Mouse (Mus musculus): Measurements from ENCODE around the gene Vmn2r8. TPM values are rescaled to one million over a fixed set of nuclear protein-coding genes. Genes with fewer than 3 reads are reported as not detected.

Gene Vmn2r8
- polyA plus RNA-seq, 1 experiment: not detected

DNA sequence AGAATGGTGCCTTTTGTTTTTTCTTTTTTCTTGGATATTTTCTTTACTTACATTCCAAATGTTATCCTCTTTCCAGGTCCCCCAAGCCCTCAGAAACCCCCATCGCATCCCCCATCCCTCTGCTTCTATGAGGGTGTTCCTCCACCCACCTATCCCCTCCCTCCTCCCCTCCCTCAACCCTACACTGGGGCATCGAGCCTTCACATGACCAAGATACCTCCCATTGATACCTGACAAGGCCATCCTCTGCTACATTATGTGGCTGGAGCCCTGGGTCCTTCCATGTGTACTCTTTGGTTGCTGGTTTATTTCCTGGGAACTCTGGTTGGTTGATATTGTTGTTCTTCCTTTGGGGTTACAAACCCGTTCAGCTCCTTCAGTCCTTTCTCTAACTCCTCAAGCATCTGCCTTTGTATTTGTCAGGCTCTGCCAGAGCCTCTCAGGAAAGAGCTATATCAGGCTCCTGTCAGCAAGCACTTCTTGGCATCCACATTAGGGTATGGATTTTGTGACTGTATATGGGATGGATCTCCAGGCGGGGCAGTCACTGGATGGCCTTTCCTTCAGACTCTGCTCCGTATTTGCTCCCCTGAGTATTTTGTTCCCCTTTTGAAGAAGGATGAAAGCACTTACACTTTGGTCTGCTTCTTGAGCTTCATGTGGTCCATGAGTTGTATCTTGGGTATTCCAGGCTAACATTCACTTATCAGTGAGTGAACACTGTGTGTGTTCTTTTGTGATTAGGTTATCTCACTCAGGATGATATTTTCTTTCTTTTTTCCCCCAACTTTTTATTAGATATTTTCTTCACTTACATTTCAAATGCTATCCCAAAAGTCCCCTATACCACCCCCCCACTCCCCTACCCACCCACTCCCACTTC, 58.1 kb downstream of the Vmn2r8 start:
- Histone ChIP-seq H3K4me1 (ENCODE audit: control insufficient read depth, insufficient read depth, low read length) (no peaks in the 10 kb centered on the region), H3K4me3 (ENCODE audit: insufficient read depth, low read length) (no peak overlapping the region), H3K27ac (ENCODE audit: insufficient read depth, low read length) (no peak overlapping the region)
- TF ChIP-seq CTCF (IDR thresholded peaks at IDR 0.05; ENCODE audit: extremely low read depth, insufficient read depth, low read length) (no peak), POLR2A (IDR thresholded peaks at IDR 0.05; ENCODE audit: extremely low read depth, insufficient read depth, low read length) (no peak)

DNA sequence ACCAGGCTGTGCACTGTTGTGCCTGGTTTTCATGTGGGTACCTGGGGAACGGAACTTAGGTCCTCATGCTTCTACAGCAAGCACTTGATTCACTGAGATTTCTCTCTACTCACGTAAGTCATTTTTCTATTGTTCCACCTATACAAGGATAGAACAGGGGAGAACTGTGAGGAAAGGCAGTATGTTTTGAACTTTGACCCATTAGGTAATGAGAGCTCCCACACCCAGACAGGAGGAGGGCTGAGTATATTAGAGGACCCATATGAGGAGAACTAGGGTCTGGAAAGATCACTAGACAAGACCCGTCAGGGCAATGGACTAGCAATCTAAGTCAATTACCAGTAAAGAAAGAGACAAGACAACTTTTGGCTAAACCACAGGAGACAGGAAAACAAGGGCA, 64.0 kb downstream of the Vmn2r8 start:
- H3K4me1 ChIP-seq (ENCODE audit: control insufficient read depth, insufficient read depth, low read length): no peaks in the 10 kb centered on the region

DNA sequence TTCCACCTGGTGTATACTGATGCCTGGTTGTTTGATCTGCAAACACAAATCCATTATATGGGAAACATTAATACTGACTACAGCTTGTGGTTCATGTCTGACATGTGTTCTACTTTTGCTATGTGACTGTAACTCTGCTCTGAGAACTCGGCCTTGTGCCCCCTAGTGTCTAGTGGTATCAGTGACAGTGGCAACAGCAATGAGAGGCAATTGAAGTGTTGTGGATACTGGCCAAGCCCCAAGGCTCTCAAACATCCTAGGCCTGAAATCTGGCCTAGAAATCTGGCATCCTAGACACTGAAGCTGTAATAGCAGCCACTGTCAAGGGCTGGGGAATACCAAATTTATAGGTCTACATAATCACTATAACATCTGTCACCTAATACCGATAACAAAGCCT, 64.8 kb downstream of the Vmn2r8 start:
- H3K27ac ChIP-seq (ENCODE audit: insufficient read depth, low read length): no peak overlapping the region
- no peak overlapping the region for H3K4me3 ChIP-seq (ENCODE audit: insufficient read depth, low read length)
- no peaks in the 10 kb centered on the region for H3K4me1 ChIP-seq (ENCODE audit: control insufficient read depth, insufficient read depth, low read length)
- TF ChIP-seq CTCF (IDR thresholded peaks at IDR 0.05; ENCODE audit: extremely low read depth, insufficient read depth, low read length) (no peak), POLR2A (IDR thresholded peaks at IDR 0.05; ENCODE audit: extremely low read depth, insufficient read depth, low read length) (no peak)

More for the DNA sequence above, 64.0 kb downstream of the Vmn2r8 start:
- TF ChIP-seq POLR2A (IDR thresholded peaks at IDR 0.05; ENCODE audit: extremely low read depth, insufficient read depth, low read length): no peak
- Histone ChIP-seq H3K27ac (ENCODE audit: insufficient read depth, low read length) (no peak overlapping the region), H3K4me3 (ENCODE audit: insufficient read depth, low read length) (no peak overlapping the region)

DNA sequence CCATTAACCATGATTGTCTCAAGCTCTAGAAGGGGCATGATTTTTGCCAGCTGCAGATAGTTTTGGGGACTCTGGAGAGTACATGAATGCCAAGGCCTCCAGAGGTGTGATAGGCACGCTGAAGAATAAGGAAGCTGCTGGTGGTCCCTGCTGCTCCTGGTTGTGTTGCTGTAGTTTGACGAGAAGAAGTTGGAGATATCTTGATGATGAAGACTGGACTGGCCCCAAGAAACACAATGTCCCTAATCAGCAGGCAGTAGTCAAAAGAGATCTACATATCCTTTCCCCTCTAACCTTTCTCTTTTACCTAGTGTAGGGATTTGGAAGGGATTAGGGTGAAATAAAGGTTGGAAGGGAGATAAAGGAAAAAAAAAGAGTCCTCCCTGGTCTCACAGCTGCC, 66.1 kb downstream of the Vmn2r8 start:
- no peak for TF ChIP-seq POLR2A (IDR thresholded peaks at IDR 0.05; ENCODE audit: extremely low read depth, insufficient read depth, low read length)
- TF ChIP-seq CTCF (IDR thresholded peaks at IDR 0.05; ENCODE audit: extremely low read depth, insufficient read depth, low read length): no peak
- H3K4me1 ChIP-seq (ENCODE audit: control insufficient read depth, insufficient read depth, low read length): no peaks in the 10 kb centered on the region
- H3K4me3 ChIP-seq (ENCODE audit: insufficient read depth, low read length): no peak overlapping the region
- no peak overlapping the region for H3K27ac ChIP-seq (ENCODE audit: insufficient read depth, low read length)

DNA sequence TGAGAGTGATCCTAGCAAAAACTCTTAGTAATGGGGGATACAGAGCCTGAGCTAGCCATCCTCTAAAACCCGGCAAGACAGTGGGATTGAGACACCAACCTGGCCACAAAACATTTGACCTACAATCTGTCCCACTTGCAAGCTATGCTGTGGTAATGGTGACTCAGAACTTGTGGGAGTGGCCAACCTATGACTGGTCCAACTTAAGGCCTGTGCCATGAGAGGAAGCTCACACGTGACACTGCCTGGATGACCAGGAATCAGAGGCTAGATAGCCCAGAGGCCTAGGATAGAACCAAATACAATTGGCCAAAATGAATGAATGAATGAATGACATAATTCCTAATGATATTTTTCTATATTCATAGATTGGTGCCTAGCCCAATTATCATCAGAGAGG, 66.8 kb downstream of the Vmn2r8 start:
- no peaks in the 10 kb centered on the region for H3K4me1 ChIP-seq (ENCODE audit: control insufficient read depth, insufficient read depth, low read length)
- no peak overlapping the region for H3K4me3 ChIP-seq (ENCODE audit: insufficient read depth, low read length)
- TF ChIP-seq POLR2A (IDR thresholded peaks at IDR 0.05; ENCODE audit: extremely low read depth, insufficient read depth, low read length): no peak
- no peak for TF ChIP-seq CTCF (IDR thresholded peaks at IDR 0.05; ENCODE audit: extremely low read depth, insufficient read depth, low read length)
- no peak overlapping the region for H3K27ac ChIP-seq (ENCODE audit: insufficient read depth, low read length)

Other genes with a start within 250 kb of the Vmn2r8 start
- gene Gak, start 179.1 kb downstream of the Vmn2r8 start, polyA plus RNA-seq (2012; rRNA removed): 84.9 and 86.8 TPM in 2 replicates
- gene Tmem175, start 179.1 kb downstream of the Vmn2r8 start, polyA plus RNA-seq (2012; rRNA removed): 62.8 and 67.4 TPM in 2 replicates
- gene Idua, start 148.5 kb downstream of the Vmn2r8 start, polyA plus RNA-seq (2012; rRNA removed): 24.0 and 29.1 TPM in 2 replicates
- gene Dgkq, start 139.2 kb downstream of the Vmn2r8 start, polyA plus RNA-seq (2012; rRNA removed): 54.6 and 58.7 TPM in 2 replicates
- 1.2 and 1.4 TPM in 2 replicates for gene Slc26a1, start 133.3 kb downstream of the Vmn2r8 start, polyA plus RNA-seq (2012; rRNA removed)
- 35.3 and 35.7 TPM in 2 replicates for gene Fgfrl1, start 116.5 kb downstream of the Vmn2r8 start, polyA plus RNA-seq (2012; rRNA removed)
- not detected in 2 replicates for gene Rnf212, start 33.9 kb downstream of the Vmn2r8 start, polyA plus RNA-seq (2012; rRNA removed)
- not detected in 2 replicates for gene Tmed11, start 13.5 kb downstream of the Vmn2r8 start, polyA plus RNA-seq (2012; rRNA removed)
- gene Vmn2r9, start 43.8 kb upstream of the Vmn2r8 start, polyA plus RNA-seq (2012; rRNA removed): not detected in 2 replicates
- gene Vmn2r10, start 197.7 kb upstream of the Vmn2r8 start, polyA plus RNA-seq (2012; rRNA removed): not detected in 2 replicates